Mouse (Mus musculus) 416B (cell line): Measurements from ENCODE around the gene Rbl1.

ENCODE experiments used
- DNase-seq: peaks from one replicate; pipeline ENCODE4 v3.0.0; 2011; ENCODE audit warnings: low read depth

The Rbl1 gene

DNA sequence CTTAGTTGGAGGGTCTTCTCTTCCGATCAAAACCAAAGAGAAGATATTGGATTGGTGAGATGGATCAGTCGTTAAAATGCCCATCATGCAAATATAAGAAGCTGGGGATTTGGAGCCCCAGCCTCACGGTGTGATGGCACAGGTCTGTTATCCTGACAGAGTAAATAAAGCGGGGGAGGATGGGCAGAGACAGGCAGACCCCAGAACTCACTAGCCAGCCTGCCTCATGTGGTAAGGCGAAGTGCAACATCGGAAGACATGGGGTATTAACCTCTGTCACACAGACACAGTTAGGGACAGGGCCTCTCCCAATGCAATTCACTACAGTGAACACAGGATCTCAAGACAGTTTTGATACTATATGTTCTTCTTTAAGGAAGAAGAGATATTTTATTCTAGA, 33.7 kb downstream of the Rbl1 start:
- no peak for DNase-seq

DNA sequence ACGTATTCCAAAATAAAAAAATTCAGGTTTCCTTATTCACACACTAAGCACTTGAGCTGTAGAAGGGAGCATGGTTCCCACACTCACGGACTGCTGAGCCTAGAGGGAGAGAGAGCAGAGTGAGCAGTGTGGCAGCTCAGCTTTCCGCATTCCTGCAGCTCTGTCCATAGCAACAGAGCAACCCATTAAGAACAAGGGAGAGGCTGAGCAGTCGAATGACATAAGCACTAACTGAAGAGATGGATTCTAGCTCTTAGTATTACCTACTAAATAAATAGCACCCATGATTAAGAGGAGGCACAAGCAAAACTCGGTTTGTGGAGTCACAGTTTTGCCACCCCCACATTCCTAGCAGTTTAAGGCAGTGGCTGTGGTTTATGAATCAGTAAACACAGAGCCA, 34.2 kb downstream of the Rbl1 start:
- peak; percentile 29 for DNase-seq

DNA sequence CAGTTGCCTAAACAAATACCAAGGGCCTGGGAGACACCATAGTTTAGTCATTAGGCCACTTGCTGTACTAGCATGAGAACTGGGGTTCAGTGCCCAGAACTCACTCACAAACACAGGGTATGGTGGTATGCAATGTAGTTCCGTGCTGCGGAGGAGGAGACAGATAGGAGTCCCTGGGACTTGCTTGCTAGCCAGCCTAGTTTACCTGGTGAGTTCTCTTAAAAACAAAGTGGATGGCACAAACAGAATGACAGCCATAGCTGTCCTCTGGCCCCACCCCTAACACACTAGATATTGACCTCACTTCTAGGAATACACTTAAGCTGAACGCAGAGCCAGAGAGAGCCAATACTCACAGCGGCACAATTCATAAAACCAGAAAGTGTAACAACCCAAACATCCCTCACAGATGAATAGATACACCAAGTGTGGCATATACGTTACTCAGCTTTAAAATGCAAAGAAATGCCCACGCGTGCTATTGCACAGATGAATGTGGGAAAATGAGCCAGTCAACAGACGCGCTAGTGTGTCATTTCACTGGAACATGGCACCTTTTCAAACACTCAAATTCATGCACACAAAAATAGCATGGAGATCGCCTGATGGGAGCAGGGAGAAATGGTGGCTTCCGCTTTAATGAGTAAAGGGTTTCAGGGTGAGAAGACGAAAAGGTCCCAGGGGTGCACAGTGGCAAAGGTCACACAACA, 37.8 kb downstream of the Rbl1 start:
- DNase-seq: no peak

DNA sequence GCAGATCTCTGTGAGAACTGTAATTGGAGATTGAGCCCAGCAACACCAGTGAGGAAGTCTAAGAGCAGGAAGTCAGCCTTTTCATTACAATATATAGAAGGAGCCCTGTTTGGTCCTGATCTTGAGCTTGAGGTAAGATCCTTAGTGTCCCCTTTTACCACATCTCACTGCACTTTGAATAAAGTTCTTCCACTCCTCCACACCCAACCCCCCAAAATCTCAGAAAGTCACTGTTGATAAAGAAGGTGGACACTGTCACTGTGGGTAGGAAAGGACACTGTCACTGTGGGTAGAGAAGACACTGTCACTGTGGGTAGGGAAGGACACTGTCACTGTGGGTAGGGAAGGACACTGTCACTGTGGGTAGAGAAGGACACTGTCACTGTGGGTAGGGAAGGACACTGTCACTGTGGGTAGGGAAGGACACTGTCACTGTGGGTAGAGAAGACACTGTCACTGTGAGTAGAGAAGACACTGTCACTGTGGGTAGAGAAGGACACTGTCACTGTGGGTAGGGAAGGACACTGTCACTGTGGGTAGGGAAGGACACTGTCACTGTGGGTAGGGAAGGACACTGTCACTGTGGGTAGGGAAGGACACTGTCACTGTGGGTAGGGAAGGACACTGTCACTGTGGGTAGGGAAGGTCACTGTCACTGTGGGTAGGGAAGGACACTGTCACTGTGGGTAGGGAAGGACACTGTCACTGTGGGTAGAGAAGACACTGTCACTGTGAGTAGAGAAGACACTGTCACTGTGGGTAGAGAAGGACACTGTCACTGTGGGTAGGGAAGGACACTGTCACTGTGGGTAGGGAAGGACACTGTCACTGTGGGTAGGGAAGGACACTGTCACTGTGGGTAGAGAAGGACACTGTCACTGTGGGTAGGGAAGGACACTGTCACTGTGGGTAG, 38.8 kb downstream of the Rbl1 start:
- DNase-seq: peak; percentile 20

DNA sequence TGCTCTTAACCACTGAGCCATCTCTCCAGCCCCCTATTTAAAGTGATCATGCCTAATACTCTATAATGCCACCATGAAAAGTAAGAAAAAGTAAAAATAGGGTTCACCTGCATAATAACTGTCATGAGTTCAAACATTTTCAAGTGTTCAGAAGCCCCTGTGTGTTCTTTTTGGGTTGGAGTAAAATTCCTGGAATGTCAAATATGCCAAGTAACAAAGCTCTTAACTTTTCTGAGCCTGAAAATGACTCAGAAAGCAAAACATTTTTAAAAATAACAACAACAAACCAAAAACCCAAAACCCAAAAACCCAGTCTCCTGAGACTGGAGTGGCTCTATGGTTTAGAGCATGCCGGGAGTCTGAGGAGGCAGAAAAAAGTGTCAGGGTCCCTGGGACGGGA, 40.2 kb downstream of the Rbl1 start:
- DNase-seq: no peak

DNA sequence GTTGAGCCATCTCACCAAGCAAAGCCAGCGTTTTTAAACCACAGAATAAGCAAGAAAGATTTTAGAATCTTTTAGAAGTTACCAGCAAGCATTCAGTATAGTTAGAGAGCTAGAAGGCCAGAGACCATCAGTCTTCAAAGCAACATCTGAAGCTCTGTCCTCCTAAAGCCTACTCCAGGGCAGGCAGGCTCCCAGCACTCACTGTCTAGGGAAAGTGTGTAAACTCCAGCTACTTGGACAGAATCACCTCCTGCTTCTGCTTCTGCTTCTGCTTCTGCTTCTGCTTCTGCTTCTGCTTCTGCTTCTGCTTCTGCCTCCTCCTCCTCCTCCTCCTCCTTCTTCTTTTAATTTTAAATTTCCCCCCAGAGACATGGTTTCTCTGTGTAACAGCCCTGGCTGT, 48.3 kb downstream of the Rbl1 start:
- no peak for DNase-seq

DNA sequence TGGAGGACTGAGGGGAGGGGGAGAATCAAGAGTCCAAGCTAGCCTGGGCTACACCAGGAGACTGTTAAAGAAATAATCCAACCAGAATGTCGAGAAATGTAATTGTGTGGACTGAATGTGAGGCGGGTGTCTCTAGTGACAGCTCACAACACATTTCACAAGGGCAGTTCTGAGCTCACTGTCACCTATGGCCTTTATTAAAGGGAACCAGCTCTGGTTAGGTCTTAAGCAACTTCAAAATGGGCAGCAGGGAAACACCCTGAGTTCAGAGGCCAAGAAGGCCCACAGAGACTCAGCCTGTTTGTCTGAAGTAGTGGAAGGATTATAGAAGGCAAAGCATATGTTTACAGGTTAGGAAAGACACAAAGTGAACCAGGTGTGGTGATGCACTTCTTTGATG, 51.1 kb downstream of the Rbl1 start:
- no peak for DNase-seq

DNA sequence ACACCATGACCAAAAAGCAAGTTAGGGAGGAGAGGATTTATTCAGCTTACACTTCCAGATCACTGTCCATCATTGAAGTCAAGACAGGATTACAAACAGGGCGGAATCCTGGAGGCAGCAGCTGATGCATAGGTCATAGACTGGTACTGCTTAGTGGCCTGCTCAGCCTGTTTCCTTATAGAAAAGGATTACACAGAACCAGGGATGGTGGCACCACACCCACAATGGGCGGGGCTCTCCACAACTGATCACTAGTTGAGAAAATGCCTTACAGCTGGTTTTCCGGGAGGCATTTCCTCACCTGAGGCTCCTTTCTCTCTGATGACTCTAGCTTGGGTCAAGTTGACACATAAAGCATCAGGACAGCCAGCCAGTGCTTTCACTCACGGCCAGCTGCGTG, 55.9 kb downstream of the Rbl1 start:
- no peak for DNase-seq

DNA sequence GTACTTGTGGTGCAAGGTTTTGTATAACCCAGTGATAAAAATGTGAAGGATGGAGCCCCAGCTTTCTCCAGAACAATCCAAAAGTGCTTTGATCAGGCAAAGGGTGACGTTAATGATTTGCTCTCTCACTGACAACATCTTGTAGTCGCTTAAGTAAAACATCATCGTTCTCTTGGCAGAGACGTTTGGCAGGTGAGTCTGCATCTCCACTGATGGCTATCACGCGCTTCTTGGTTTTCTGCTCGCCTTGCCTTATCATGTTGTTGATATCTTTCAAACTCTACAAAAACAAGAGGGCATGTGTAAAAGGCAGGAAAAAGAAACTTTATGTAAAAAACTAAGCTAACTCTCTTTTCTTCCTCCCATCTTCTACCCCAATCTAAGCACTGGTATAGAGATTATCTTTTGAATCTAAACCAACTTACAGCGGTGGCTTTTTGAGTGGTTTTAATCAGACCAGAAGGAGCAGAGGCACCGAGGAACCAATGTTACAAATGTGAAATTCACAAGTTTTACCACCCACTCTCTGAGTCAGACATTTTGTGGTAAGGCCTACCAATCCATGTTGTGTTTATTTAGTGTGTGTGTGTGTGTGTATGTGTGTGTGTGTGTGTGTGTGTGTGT, 56.8 kb downstream of the Rbl1 start:
- DNase-seq: peak; percentile 72

DNA sequence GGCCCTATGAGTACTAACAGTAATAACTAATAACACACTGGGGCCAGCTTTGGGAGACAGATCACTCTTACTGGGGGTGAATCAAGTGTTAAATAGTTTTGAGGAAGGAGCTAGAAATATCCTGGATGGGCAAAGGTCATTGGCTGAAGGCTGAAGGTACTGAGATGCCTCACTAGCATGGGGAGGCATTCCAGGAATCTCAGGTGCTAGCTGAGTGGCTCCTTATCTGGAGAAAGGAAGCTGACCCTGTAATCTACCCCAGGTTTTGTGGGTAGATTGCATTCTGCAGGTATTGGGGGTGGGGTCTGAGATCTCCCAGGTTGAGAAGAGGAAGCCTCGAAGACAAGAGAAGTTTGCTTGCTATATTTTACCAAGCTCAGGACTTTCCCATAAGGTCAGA, 59.2 kb downstream of the Rbl1 start:
- no peak for DNase-seq

DNA sequence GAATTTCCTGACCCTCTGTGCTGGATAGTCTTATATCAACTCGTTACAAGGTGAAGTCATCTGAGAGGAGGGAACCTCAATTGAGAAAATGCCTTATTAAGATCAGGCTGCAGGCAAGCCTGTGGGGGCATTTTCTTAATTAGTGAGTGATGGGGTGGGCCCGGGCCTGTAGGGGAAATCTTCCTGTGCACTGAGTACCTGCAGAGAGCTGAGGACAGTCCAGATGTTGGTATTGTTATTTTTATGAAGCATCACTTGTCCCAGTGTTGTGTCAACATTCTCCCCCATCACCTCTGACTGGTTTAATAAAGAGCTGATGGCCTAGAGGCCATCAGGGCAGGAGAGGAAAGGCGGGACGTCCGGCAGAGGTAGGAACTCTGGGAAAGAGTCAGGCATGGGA, 60.2 kb downstream of the Rbl1 start:
- no peak for DNase-seq

DNA sequence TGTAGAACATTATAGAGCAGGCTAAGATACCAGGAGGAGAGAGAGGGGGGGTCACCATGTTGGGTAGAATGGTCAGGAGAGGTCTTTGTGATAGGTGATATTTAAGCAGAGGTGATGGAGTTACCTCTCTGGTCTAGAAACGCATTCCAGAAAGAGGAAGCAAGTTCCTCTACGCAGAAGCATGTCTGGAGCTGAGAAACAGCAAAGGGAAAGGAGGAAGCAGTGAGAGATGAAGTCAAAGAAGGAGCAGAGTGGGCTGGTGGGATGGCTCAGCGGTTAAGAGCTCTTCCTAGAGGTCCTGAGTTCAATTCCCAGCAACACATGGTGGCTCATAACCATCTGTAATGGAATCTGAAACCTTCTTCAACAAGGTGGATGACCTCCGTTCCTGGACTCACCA, 62.4 kb downstream of the Rbl1 start:
- DNase-seq: no peak

DNA sequence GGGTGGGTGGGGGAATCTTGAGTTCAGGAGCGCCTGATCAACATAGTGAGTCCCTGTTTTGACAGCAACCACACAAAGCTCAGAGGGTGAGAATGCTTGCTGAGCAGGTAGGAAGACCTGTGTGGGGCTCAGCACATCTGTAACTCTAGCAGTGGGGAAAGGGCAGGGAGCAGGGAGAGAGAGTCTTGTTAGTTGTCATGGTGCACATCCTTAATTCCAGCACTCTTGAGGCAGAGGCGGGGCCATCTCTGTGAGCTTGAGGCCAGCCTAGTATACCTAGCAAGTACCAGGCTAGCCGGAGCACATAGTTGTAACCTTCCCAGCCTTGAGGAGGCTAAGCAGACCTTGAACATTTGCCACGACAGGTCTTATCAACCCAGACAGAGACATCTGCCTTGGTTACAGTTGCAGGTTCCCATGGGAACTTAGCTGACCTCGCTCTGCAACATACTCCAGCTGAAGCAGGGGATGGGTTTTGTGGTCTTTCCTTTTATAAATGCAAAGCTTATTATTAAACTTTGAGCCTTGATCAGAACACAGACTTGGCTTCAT, 65.0 kb downstream of the Rbl1 start:
- DNase-seq: no peak

DNA sequence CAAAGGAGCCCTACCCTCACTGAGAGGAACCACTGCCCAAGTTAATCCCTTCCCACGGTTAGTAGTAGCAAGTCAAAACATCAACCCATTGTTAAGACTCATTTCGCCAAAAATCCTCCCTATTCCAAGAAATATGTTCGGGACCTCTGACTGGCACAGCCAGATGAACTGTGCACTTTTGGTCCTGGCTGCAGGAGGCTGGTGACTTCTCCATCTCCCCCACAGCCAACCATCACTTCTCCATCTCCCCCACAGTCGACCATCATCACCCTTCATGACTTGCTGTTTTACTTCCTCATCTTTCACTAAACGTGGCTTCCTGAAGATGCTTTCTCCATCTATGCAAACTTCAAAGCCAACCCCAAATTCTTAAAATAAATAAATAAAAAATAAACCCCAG, 65.5 kb downstream of the Rbl1 start:
- DNase-seq: peak; percentile 42

DNA sequence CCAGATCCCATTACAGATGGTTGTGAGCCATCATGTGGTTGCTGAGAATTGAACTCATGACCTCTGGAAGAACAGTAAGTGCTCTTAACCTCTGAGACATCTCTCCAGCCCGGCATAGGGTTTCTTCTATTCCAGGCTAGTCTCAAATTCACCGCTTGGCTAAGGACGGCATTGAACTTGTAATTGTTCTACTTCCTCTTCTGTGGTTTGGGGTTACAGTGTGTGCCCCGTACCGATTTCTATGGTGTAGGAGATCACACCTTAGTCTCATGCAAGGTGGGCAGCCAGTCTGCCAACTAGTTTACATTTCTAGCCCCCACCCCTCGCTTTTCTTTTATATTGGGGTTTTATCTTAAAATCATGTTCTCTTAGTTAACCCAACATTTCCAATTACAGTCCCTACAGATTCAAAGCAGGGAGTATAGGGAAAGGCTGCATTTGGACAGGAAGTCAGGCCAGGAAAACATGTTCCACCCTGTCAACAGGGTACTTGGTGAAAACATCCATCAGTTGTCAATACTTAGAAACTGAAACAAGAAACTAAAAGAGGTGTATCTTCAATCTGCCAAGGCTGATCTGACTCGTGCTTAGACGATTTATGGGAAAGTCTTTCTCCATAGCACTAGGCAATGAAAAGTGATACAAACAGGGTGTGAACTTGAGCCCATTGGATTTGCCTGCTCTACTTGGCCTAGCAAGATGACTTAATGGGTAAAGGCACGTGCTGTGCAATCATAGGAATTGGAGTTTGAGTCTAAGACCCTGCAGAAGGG, 66.2 kb downstream of the Rbl1 start:
- DNase-seq: peak; percentile 77

DNA sequence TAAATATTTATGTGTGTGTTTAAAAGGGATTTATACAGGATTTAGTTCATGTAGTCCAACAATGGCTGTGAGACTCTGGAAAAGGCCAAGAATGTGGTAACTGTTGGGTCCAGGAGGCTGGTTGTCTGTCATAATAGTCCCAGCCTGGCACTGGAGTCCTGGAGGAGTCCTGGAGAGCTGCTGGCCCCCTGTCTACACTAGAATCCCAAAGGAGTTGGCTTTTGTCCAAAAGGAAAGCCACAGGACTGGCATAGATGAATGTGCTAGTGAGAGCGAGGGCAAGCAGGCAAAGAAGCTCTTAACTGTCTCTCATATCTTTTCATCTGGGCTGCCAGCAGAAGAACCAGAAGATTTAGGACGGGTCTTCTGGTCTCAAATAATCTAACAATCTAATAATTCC, 67.7 kb downstream of the Rbl1 start:
- DNase-seq: no peak

DNA sequence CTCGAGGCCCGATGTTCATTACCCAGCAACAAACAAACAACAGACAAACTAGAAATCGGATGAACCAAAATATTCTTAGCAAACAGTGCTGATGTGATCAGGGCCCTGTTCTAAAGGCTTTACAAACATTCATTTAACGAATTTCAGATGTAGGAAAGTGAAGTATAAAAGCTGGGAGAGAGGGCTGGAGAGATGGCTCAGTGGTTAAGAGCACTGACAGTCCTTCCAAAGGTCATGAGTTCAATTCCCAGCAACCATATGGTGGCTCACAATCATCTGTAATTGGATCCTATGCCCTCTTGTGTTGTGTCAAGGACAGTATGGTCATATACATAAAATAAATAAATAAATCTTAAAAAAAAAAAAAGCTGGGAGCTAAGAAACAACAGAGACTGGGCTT, 68.2 kb downstream of the Rbl1 start:
- DNase-seq: no peak

DNA sequence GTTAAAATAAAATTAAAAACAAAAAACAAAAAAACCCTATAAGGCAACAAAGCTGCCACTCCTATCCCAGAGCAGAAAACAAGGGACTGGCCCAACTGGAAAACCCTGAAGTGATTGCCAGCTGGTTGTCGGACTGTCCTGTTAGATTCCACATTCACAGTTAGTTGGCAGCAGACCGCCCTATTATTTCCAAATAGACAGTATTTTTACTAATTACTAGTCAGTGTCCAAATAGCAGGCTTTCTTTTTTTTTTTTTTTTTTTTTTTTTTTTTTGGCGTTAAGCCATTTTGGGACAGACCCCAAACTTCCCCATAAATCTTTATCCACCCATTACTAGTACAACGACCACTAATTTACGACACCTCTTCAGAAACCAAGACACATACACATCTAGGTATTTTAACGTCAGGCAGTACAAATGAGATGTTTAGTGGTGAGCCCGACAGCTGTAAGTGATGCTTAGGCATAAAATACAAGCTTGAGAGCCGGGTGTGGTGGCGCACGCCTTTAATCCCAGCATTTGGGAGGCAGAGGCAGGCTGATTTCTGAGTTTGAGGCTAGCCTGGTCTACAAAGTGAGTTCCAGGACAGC, 68.7 kb downstream of the Rbl1 start:
- DNase-seq: no peak

DNA sequence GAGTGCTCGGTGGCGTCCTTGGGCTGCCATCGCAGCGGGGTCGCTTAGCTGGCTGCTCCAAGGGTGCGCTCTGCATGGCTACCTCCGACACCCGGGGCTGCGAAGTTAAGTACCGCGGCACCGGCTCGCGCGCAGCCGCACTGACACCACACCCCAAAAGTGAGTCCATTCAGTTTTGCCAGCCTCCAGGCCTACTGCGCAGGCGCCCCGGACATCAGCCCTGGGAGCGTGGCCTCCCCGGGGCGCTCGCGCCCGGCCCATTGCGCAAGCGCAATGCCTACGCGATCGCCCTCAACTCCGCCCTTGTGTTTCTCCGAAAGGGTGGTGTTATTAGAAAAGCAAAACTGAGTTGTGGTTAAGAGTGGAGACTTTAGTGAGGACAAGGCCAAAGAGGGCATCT, 69.3 kb downstream of the Rbl1 start, which contains the start of gene Samhd1:
TSS of gene Samhd1 (minus strand) at position 252 of the 400 bp plus-strand sequence.
- DNase-seq: peak; percentile 97

DNA sequence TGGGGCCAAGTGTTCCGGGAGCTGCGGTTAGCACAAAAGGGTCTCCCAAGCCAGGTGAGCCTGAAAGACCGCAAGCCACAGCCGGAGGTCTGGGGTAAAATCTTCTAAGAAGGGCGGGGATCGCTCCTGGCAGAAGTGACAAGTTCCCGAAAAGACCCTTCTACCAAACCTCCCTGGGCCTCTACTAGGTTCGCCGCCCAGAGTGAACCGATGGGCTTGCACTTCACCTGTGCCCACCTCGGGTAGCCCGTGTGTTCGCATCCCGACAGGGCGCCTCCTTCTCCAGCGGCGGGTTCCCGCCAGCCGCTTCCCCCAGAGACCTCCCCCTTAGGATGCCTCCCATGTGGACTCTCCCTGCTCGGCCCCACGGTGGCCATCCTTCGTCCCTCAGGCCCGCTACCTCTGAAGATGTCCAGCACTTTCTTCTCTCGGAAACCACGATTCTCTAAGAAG, 69.8 kb downstream of the Rbl1 start:
- DNase-seq: no peak

DNA sequence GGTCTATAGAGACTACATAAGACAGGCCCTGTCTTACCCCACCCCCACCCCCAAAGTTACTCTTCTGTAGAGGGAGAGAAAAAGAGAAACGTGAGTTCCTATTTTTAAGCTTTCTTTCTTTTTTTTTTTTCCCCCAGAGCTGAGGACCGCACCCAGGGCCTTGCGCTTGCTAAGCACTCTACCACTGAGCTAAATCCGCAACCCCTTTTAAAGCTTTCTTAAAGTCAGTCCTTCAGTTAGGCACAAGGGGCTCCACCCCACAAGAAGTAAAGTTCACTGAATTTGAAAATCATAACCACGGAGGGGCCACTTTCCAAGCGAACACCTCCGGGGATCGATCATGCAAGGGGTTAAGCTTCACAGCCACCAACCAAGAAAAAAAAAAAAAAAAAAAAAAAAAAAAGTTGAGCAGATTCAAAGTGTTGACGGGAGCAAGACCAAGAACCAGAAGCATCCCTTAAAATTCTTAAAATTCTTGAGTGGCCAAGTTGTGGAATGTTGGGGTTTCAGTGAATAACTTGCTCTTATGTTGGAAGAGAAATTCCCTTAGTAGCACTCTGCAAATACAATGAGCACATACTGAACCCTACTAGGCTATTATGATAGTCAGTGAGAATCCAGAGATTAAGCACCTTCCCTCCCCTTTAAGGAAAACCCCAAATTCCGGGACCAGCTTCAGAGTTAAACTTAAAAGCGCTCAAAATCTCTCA, 70.4 kb downstream of the Rbl1 start:
- DNase-seq: peak; percentile 46
